Mouse (Mus musculus): ENCODE measurements around the gene Imp3. TPM values are rescaled to one million over a fixed set of nuclear protein-coding genes. Genes with fewer than 3 reads are reported as not detected.

The Imp3 gene
- total and polyA plus RNA-seq, 3 experiments: 42.1 to 67.1 (median 61.8) TPM

DNA sequence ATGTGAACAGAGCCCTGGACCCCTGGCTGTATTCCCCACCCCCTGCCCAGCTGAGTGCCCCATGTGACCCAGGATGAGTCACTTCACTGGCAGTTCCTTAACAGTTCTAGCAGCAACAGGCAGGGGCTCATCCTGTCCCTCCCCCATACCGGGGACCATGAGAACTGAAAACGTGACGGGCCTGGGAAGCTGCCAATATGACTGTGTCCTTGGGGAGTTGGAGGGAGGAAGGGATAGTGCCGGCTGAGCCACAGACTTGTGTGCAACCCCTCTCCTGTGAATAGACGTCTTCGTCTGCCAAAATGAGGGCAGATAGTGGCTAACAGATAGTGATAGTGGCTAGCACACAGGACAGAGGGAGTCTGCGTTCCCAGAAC, 12.6 kb upstream of the Imp3 start:
- peaks cover 36% of the 10 kb centered on the region for H3K4me1 ChIP-seq (ENCODE audit: insufficient read depth, low read depth, low read length)
- DNase-seq (ENCODE audit: low spot score) (no peak), ATAC-seq (ENCODE audit: extremely low read depth, insufficient number of reproducible peaks, low FRiP score, poor library complexity, severe bottlenecking) (no peak)
- H3K36me3 ChIP-seq (replicated peaks): peaks cover 21% of the 10 kb centered on the region
- H3K27me3 ChIP-seq (ENCODE audit: insufficient read depth, low read length): peaks cover 12% of the 10 kb centered on the region
- TF ChIP-seq CTCF (IDR thresholded peaks at IDR 0.05; ENCODE audit: low read depth, low read length): no peak
- TF ChIP-seq POLR2AphosphoS5 (IDR thresholded peaks at IDR 0.05; ENCODE audit: insufficient replicate concordance, low read depth, low read length): no peak
- TF ChIP-seq TAL1 (conservative IDR thresholded peaks at IDR 0.05; ENCODE audit: low read depth, low read length): no peak
- TF ChIP-seq GATA2 (IDR thresholded peaks at IDR 0.05; ENCODE audit: borderline replicate concordance, low read depth, low read length): no peak
- no peak for TF ChIP-seq GATA1 (IDR thresholded peaks at IDR 0.05; ENCODE audit: borderline replicate concordance, low read length)
- H3K4me3 ChIP-seq (ENCODE audit: low read depth, low read length): no peak overlapping the region
- H3K9me3 ChIP-seq (replicated peaks): peaks cover 4% of the 10 kb centered on the region

DNA sequence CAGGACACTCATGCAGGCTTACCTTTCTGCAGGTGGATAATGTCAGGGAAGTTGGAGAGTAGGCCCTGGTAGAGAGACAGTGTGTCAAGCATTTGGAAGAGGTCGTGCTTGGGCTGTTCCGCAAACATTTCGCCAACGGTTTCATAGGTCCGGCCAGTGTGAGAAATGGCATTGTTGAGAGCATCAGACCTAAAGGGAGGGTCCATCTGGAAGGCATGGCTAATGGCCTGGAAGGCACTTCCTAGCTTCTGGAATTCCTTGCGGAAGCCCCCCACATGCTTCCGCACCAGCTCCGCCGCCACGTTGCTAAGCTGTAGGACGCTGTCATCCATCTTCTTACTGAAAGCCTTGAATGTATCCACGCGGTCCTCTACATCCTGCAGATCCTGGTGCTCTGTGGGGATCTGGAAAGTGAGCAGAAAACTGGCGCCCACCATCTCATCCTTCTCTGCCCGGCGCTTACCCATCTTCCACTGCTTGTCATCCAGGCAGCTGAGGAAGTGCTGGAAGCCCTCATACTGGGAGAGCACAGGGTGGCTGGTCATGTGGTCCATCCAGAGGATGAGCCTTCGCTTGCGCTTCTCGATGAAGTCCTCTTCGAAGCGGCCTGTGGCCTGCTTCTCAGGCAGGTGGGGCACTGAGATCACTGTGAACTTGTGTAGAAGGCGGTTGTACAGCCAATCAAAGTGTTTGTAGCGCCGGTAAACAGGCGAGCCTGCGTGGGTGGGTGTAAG, 11.8 kb upstream of the Imp3 start:
- DNase-seq (ENCODE audit: low spot score): no peak
- TF ChIP-seq CTCF (IDR thresholded peaks at IDR 0.05; ENCODE audit: low read depth, low read length) (no peak), POLR2AphosphoS5 (IDR thresholded peaks at IDR 0.05; ENCODE audit: insufficient replicate concordance, low read depth, low read length) (no peak), GATA2 (IDR thresholded peaks at IDR 0.05; ENCODE audit: borderline replicate concordance, low read depth, low read length) (no peak), TAL1 (conservative IDR thresholded peaks at IDR 0.05; ENCODE audit: low read depth, low read length) (no peak), GATA1 (IDR thresholded peaks at IDR 0.05; ENCODE audit: borderline replicate concordance, low read length) (no peak)
- ATAC-seq (ENCODE audit: extremely low read depth, insufficient number of reproducible peaks, low FRiP score, poor library complexity, severe bottlenecking): no peak
- peaks cover 18% of the 10 kb centered on the region for H3K27me3 ChIP-seq (ENCODE audit: insufficient read depth, low read length)
- H3K36me3 ChIP-seq (replicated peaks): peaks cover 21% of the 10 kb centered on the region
- peaks cover 36% of the 10 kb centered on the region for H3K4me1 ChIP-seq (ENCODE audit: insufficient read depth, low read depth, low read length)
- no peak overlapping the region for H3K4me3 ChIP-seq (ENCODE audit: low read depth, low read length)
- peaks cover 4% of the 10 kb centered on the region for H3K9me3 ChIP-seq (replicated peaks)

DNA sequence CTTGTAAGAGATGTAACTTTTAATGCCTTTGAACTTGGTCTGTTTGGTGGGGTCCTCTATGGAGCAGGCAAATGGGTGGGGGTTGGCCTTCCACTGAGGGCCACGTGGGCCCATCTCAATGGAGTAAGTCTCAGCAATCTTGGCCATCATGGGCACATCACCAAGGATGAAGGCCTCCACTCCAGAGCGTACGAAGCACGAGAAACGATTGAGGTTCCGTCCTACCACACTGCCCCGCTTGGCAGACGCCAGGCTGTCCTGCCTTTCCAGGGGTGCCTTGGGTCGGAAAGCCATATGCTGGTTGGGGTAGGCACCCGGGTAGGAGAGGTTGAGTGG, 11.3 kb upstream of the Imp3 start:
- ATAC-seq (ENCODE audit: extremely low read depth, insufficient number of reproducible peaks, low FRiP score, poor library complexity, severe bottlenecking) (no peak), DNase-seq (ENCODE audit: low spot score) (no peak)
- H3K4me1 ChIP-seq (ENCODE audit: insufficient read depth, low read depth, low read length): peaks cover 36% of the 10 kb centered on the region
- H3K4me3 ChIP-seq (ENCODE audit: low read depth, low read length): no peak overlapping the region
- H3K9me3 ChIP-seq (replicated peaks): peaks cover 4% of the 10 kb centered on the region
- peaks cover 21% of the 10 kb centered on the region for H3K36me3 ChIP-seq (replicated peaks)
- peaks cover 22% of the 10 kb centered on the region for H3K27me3 ChIP-seq (ENCODE audit: insufficient read depth, low read length)
- TF ChIP-seq GATA1 (IDR thresholded peaks at IDR 0.05; ENCODE audit: borderline replicate concordance, low read length) (no peak), TAL1 (conservative IDR thresholded peaks at IDR 0.05; ENCODE audit: low read depth, low read length) (no peak), CTCF (IDR thresholded peaks at IDR 0.05; ENCODE audit: low read depth, low read length) (no peak), POLR2AphosphoS5 (IDR thresholded peaks at IDR 0.05; ENCODE audit: insufficient replicate concordance, low read depth, low read length) (no peak), GATA2 (IDR thresholded peaks at IDR 0.05; ENCODE audit: borderline replicate concordance, low read depth, low read length) (no peak)

DNA sequence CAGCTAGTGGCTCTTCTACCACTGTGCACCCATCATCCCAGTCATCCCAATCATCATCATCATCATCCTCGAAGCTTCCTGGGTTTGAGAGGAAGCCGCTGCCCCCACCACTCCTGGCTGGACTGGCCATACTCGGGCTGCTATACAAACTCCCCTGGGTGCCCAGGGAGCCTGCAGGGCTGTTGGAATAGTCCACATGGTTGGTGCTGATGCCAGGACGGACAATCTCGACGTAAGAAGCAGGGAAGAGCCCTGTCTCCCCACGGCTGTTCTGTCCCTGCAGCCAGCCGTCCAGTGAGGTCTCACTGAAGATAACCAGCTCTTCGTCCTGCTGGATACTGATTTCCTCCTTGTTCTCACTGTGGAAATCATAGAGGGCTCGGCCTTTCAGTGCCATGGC, 10.9 kb upstream of the Imp3 start:
- no peak overlapping the region for H3K4me3 ChIP-seq (ENCODE audit: low read depth, low read length)
- TF ChIP-seq CTCF (IDR thresholded peaks at IDR 0.05; ENCODE audit: low read depth, low read length) (no peak), GATA1 (IDR thresholded peaks at IDR 0.05; ENCODE audit: borderline replicate concordance, low read length) (no peak), GATA2 (IDR thresholded peaks at IDR 0.05; ENCODE audit: borderline replicate concordance, low read depth, low read length) (no peak), TAL1 (conservative IDR thresholded peaks at IDR 0.05; ENCODE audit: low read depth, low read length) (no peak), POLR2AphosphoS5 (IDR thresholded peaks at IDR 0.05; ENCODE audit: insufficient replicate concordance, low read depth, low read length) (no peak)
- peaks cover 21% of the 10 kb centered on the region for H3K36me3 ChIP-seq (replicated peaks)
- DNase-seq (ENCODE audit: low spot score) (no peak), ATAC-seq (ENCODE audit: extremely low read depth, insufficient number of reproducible peaks, low FRiP score, poor library complexity, severe bottlenecking) (no peak)
- H3K9me3 ChIP-seq (replicated peaks): peaks cover 3% of the 10 kb centered on the region
- H3K4me1 ChIP-seq (ENCODE audit: insufficient read depth, low read depth, low read length): peaks cover 36% of the 10 kb centered on the region
- peaks cover 26% of the 10 kb centered on the region for H3K27me3 ChIP-seq (ENCODE audit: insufficient read depth, low read length)

DNA sequence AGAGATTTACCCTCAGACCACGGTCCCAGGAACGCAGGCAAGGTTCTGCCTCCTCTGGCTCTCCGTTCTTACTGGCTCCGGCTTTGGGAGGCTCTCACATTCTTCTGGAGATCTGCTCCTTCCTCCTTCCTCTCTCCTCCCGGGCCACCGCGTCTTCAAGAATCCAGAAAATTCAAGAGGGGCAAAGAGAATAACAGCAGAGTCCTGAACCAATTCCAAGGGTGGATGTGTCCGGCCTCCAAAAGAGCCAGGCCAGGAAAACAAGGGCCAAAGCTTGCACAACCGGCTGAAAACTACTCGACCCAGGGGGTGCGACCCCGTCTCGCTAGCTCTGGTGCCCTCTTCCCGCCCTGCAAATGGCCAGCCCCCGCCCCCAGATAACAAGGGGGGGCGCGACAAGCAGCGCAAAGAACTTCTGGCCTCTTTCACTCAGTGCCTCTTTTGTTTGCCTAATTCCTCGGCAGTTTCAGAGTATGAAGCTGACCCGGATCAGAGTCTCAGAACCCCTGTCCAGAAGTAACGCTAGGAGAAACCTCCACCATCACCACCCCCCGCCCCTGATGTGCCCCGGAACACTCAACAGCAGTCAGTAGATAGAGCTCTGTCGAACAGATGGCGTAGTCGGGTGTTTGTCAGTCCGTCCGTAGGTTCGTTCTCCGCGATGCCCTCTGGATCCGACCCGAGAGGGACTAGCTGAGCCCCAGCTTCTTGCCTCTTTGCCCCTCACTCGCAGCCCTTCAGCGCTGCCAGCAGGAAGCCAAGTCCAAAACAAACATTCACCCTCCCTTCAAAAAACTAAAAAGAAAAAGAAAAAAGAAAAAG, 9.9 kb upstream of the Imp3 start:
- Histone ChIP-seq H3K36me3 (replicated peaks) (peaks cover 18% of the 10 kb centered on the region), H3K9me3 (replicated peaks) (no peaks in the 10 kb centered on the region), H3K4me1 (ENCODE audit: insufficient read depth, low read depth, low read length) (peaks cover 36% of the 10 kb centered on the region), H3K27me3 (ENCODE audit: insufficient read depth, low read length) (peaks cover 29% of the 10 kb centered on the region), H3K4me3 (ENCODE audit: low read depth, low read length) (peak overlapping the region; percentile 80)
- no peak for TF ChIP-seq TAL1 (conservative IDR thresholded peaks at IDR 0.05; ENCODE audit: low read depth, low read length)
- no peak for TF ChIP-seq POLR2AphosphoS5 (IDR thresholded peaks at IDR 0.05; ENCODE audit: insufficient replicate concordance, low read depth, low read length)
- no peak for TF ChIP-seq GATA2 (IDR thresholded peaks at IDR 0.05; ENCODE audit: borderline replicate concordance, low read depth, low read length)
- TF ChIP-seq CTCF (IDR thresholded peaks at IDR 0.05; ENCODE audit: low read depth, low read length): no peak
- TF ChIP-seq GATA1 (IDR thresholded peaks at IDR 0.05; ENCODE audit: borderline replicate concordance, low read length): no peak
- peak; percentile 55 for DNase-seq (ENCODE audit: low spot score)
- no peak for ATAC-seq (ENCODE audit: extremely low read depth, insufficient number of reproducible peaks, low FRiP score, poor library complexity, severe bottlenecking)

Data from G1E (cell line).